Mouse (Mus musculus) liver, postnatal 0 days (tissue): ENCODE data around the gene Rhox3c.
"Not testable (repeated sequence)": the region's sequence is repeated elsewhere in the genome, so short reads cannot be mapped to it uniquely, and the experiment has no call there.

Experiments
- CTCF ChIP-seq: sonication (generic); IDR thresholded peaks from 2 replicates; pipeline ENCODE4 v1.5.1; 2016; ENCODE audit warnings: antibody characterized with exemption, low read depth
- EP300 ChIP-seq: IDR thresholded peaks from 2 replicates; pipeline ENCODE4 v1.6.1; 2016; ENCODE audit warnings: antibody characterized with exemption, low read depth, mild to moderate bottlenecking

GRCm38 (mm10) chrX:37432194-37432593 is 26.2 kb upstream of the Rhox3c start, which contains the start of gene Rhox4b:
- not testable (repeated sequence) for TF ChIP-seq CTCF, EP300
